Mouse (Mus musculus) intestine, postnatal 0 days (tissue): Measurements from ENCODE around the gene Bglap3. TPM values are rescaled to one million over a fixed set of nuclear protein-coding genes. Genes with fewer than 3 reads are reported as not detected.
A peak's percentile ranks its signal among the peaks of the same experiment; 100 is the strongest.
"Not testable (repeated sequence)": the region's sequence is repeated elsewhere in the genome, so short reads cannot be mapped to it uniquely, and the experiment has no call there.

ENCODE experiments used
- ATAC-seq: fragments of 200-750 bp; cut with Nextera tagmentation; 2 replicates; pipeline ENCODE4 v1.8.0; 2017; ENCODE audit warnings: mild to moderate bottlenecking, moderate TSS enrichment, moderate library complexity
- H3K27ac ChIP-seq: fragments of 300-500 bp; sonication (generic); 2 replicates; pipeline ENCODE4 v1.5.1; 2014; ENCODE audit warnings: mild to moderate bottlenecking, low read depth, low read length, moderate library complexity
- H3K27me3 ChIP-seq: fragments of 300-500 bp; sonication (generic); replicated peaks from 2 replicates; pipeline ENCODE4 v1.6.1; 2014; ENCODE audit warnings: low read length, mixed read lengths; ENCODE audit not compliant: control insufficient read depth, insufficient read depth
- H3K36me3 ChIP-seq: fragments of 300-500 bp; sonication (generic); 2 replicates; pipeline ENCODE4 v1.6.1; 2014; ENCODE audit warnings: mild to moderate bottlenecking, moderate library complexity; ENCODE audit not compliant: control insufficient read depth, insufficient read depth
- H3K4me1 ChIP-seq: fragments of 300-500 bp; sonication (generic); replicated peaks from 2 replicates; pipeline ENCODE4 v1.6.1; 2014; ENCODE audit warnings: antibody characterized with exemption, low read length, mixed read lengths; ENCODE audit not compliant: control insufficient read depth, insufficient read depth
- H3K4me2 ChIP-seq: fragments of 300-500 bp; sonication (generic); replicated peaks from 2 replicates; pipeline ENCODE4 v1.6.1; 2014; ENCODE audit warnings: low read depth, mild to moderate bottlenecking, moderate library complexity
- H3K4me3 ChIP-seq: fragments of 300-500 bp; sonication (generic); 2 replicates; pipeline ENCODE4 v1.5.1; 2014; ENCODE audit warnings: low read depth, low read length
- H3K9ac ChIP-seq: fragments of 300-500 bp; sonication (generic); 2 replicates; pipeline ENCODE4 v1.6.1; 2014; ENCODE audit warnings: mild to moderate bottlenecking, low read depth, low read length
- H3K9me3 ChIP-seq: fragments of 300-500 bp; sonication (generic); 2 replicates; pipeline ENCODE4 v1.6.1; 2016; ENCODE audit warnings: mixed run types; ENCODE audit not compliant: control insufficient read depth
- WGBS: fragments of 180-500 bp; shearing (Covaris S2); extraction: QIAGEN DNeasy Blood & Tissue Kit; methylation state at CpG from one replicate; pipeline ENCODE4 v1.1.7; 2014; 5-methylcytosine and 5-hydroxymethylcytosine counted together
- polyA plus RNA-seq: library from polyadenylated mRNA; unstranded; fragments of >200 nt; fragmentation: Nextera tagmentation; extraction: Ambion mirVana; gene quantifications from 2 replicates; pipeline ENCODE4 v1.2.1, GENCODE M21; 2015

The Bglap3 gene
- polyA plus RNA-seq, 1 experiment from 2014 or later = 72.5 TPM

DNA sequence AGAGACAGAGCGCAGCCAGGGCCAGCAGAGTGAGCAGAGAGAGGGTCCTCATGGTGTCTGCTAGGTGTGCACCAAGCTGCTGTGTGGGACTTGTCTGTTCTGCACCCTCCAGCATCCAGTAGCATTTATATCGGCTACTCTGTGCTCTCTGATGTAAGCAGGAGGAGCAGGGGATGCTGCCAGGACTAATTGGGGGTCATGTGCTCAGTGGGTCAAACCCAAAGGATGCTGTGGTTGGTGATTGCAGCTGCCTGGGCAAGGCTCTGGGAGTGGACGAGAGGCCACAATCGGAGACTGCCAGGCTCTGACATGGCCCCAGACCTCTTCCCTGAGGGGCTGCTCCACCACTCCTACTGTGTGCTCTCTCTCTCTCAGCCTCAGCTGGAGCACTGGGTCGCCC lies 6.1 kb upstream of the Bglap3 start, which contains the start of gene Bglap2:
Bglap2 (minus strand) TSS at position 101 of the 400 bp plus-strand sequence.
- H3K4me1 ChIP-seq, H3K36me3 ChIP-seq, H3K27me3 ChIP-seq, H3K4me2 ChIP-seq, H3K4me3 ChIP-seq, H3K9ac ChIP-seq, H3K27ac ChIP-seq, ATAC-seq, H3K9me3 ChIP-seq: not testable (repeated sequence)
- WGBS = 77% methylated on average over 4 of the region's 5 CpGs

DNA sequence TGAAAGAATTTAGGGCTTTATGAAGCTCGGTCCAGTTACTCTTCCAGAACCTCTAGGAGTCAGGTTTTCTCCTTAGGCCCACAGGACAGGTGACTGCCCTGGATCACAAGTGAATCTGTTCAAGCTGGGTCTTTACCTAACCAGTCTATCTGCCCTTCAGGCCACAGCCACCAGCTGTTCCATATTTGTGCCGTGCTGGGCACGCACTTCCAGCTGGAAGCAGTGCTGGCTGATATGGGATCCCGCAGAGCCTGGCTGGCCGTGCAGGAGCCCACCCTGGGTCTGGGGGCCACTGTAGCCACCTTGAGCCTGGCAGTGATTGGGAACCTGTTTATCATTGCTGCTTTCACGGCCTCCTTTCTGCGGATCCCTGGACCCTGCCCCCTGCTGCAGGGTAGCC lies 4.1 kb upstream of the Bglap3 start:
- peak overlapping the region; percentile 44; the same call in 1 of the 2 replicates for H3K4me2 ChIP-seq
- not testable (repeated sequence) for H3K27ac ChIP-seq, H3K4me3 ChIP-seq, H3K9ac ChIP-seq, H3K4me1 ChIP-seq, H3K27me3 ChIP-seq, H3K9me3 ChIP-seq, H3K36me3 ChIP-seq
- ATAC-seq = 0 out of 2 replicates have a peak, but pooled peaks have one; percentile 2
- WGBS = 42% methylated on average over 4 of the region's 7 CpGs

DNA sequence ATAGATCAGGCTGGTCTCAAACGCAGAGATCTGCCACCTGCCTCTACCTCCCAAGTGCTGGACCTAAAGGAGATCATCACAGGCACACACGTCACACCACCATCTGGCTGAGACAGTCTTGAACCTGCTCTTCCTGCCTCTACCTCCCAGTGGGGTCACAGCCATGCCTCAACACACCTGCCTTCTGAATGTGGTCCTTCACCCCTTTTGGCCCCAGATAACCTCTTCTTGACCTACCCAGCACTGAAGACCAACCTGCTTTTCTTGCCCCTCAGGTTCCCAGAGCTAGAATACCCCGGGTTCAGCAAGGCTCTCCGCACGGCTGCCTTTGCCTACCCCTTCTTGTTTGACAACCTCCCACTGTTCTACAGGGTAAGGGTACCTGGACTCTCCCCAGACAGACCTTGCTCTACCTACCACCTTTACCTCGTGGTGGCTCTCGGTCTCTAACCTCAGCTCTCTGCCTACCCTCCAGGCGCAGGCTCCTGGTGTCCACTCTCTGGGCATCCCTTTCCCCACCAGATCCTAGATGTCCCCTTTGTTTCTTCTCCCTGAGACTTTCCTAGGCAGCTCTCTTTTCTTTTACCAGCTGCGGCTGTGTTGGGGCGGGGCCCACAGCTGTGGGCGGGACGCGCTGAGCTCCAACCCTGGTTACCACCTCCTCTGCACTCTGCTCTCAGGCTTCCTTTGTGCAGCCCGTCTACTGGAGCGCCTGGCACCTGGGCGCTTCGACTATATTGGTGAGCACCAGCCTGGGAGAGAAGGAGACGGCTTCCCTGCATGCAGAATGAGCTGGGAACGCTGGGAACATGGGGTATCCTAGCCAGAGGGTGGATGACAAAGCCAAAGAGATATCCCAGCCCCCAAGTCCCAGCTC lies 3.4 kb upstream of the Bglap3 start:
- peak overlapping the region; percentile 44 for H3K4me2 ChIP-seq
- not testable (repeated sequence) for H3K4me3 ChIP-seq, H3K4me1 ChIP-seq, H3K36me3 ChIP-seq, H3K27ac ChIP-seq, H3K9me3 ChIP-seq, H3K27me3 ChIP-seq, H3K9ac ChIP-seq
- 10% methylated on average over 16 of the region's 19 CpGs for WGBS
- ATAC-seq = peak; percentile 77

- H3K36me3 ChIP-seq, H3K9me3 ChIP-seq, H3K4me1 ChIP-seq, H3K4me2 ChIP-seq, H3K9ac ChIP-seq, H3K4me3 ChIP-seq, H3K27ac ChIP-seq, ATAC-seq: not testable (repeated sequence)
- 87% methylated on average over 7 of the region's 7 CpGs for WGBS
- H3K27me3 ChIP-seq = peaks cover 21% of the 10 kb centered on the region
These were observed 4.0 kb downstream of the Bglap3 start for GRCm38 (mm10) chr3:88368511-88368910.

GRCm38 (mm10) chr3:88367517-88367916 lies 5.0 kb downstream of the Bglap3 start:
- Histone ChIP-seq H3K4me2 (peak overlapping the region; percentile 48; the same call in 1 of the 2 replicates), H3K27me3 (peaks cover 21% of the 10 kb centered on the region)
- H3K36me3 ChIP-seq, H3K27ac ChIP-seq, ATAC-seq, H3K9ac ChIP-seq, H3K4me3 ChIP-seq, H3K9me3 ChIP-seq, H3K4me1 ChIP-seq: not testable (repeated sequence)
- WGBS = 42% methylated on average over 3 of the region's 7 CpGs

- not testable (repeated sequence) for H3K4me3 ChIP-seq, H3K9me3 ChIP-seq, H3K4me1 ChIP-seq, H3K27ac ChIP-seq, H3K9ac ChIP-seq, H3K36me3 ChIP-seq
- Histone ChIP-seq H3K4me2 (peak overlapping the region; percentile 48), H3K27me3 (peaks cover 21% of the 10 kb centered on the region)
- 6% methylated on average over 19 of the region's 22 CpGs for WGBS
- ATAC-seq = peak; percentile 56
These were observed 5.6 kb downstream of the Bglap3 start for GRCm38 (mm10) chr3:88366830-88367428.
